In genomic region chr11:69877878-69878277, GRCm38 (mm10) we compare ENCODE assay signal across 10 mouse cellular contexts. TPM values are rescaled to one million over a fixed set of nuclear protein-coding genes. Genes with fewer than 3 reads are reported as not detected.
DNase-seq lines count a peak whose midpoint lies in the region; ATAC-seq and TF ChIP-seq lines count a peak whose summit lies in the region.
"Had no signal": no experiment of that assay in that cellular context is flagged by ENCODE, and none has a peak within 500 bp of the region (broad histone marks: within the 10 kb centered on the region; RNA-seq: fewer than 3 reads in every experiment).

TSS of gene Tmem95 (minus strand) at chr11:69878018.

- TF ChIP-seq POLR2A in embryonic fibroblast, embryonic 13.5 days (IDR thresholded peaks at IDR 0.05; ENCODE audit: low read depth, low read length) = no peak
- TF ChIP-seq POLR2A in myocyte (IDR thresholded peaks at IDR 0.05; ENCODE audit: insufficient read length, low read depth) = no peak

- H3K27me3 ChIP-seq in intestine, embryonic 14.5 days (replicated peaks; ENCODE audit: control insufficient read depth, insufficient read depth, low read length) = no peaks in the 10 kb centered on the region
- H3K27me3 ChIP-seq in myocyte (ENCODE audit: control insufficient read depth, insufficient read depth, insufficient read length) = no peaks in the 10 kb centered on the region
- H3K27me3 ChIP-seq: Patski had no signal

- no peak for ATAC-seq in intestine, embryonic 14.5 days (replicated peaks; ENCODE audit: low FRiP score, low TSS enrichment, low read depth)
- ATAC-seq: Patski had no signal

- peak within 1 kb of the TSS; percentile 66 for H3ac ChIP-seq in myocyte (ENCODE audit: control insufficient read depth, insufficient read length)

- peak; percentile 8 for DNase-seq in kidney, postnatal 14 days
- no peak for DNase-seq in kidney, adult 8-10 months
- no peak for DNase-seq in intestine, embryonic 14.5 days (ENCODE audit: low spot score)
- no peak for DNase-seq in frontal cortex, postnatal 36 days (ENCODE audit: low spot score in 2 of 2)
- no peak for DNase-seq in thymus, postnatal 0 days (ENCODE audit: low spot score)
- DNase-seq in spleen, postnatal 4 days (ENCODE audit: low spot score in 2 of 2) = no peak

- peak within 1 kb of the TSS; percentile 80 for H3K4me3 ChIP-seq in embryonic fibroblast, embryonic 13.5 days (ENCODE audit: insufficient read depth, low read length)
- no peak within 1 kb of the TSS for H3K4me3 ChIP-seq in intestine, embryonic 14.5 days (ENCODE audit: low read depth, low read length)
- peak within 1 kb of the TSS; percentile 94 for H3K4me3 ChIP-seq in myocyte

- no peak within 1 kb of the TSS for H3K9ac ChIP-seq in intestine, embryonic 14.5 days (ENCODE audit: low read length)

- no peaks in the 10 kb centered on the region for H3K36me3 ChIP-seq in intestine, embryonic 14.5 days (ENCODE audit: control insufficient read depth, insufficient read depth, low read length)
- no peaks in the 10 kb centered on the region for H3K36me3 ChIP-seq in myocyte (ENCODE audit: control insufficient read depth, insufficient read depth)

- no peaks in the 10 kb centered on the region; the same call in 1 of the 2 replicates for H3K4me1 ChIP-seq in embryonic fibroblast, embryonic 13.5 days (ENCODE audit: control insufficient read depth, insufficient read depth, low read length)
- peaks cover 28% of the 10 kb centered on the region for H3K4me1 ChIP-seq in intestine, embryonic 14.5 days (replicated peaks; ENCODE audit: control insufficient read depth, insufficient read depth, low read length)

- whole genome bisulfite sequencing in intestine, embryonic 14.5 days = 89% methylated on average over 11 of the region's 11 CpGs

- no peaks in the 10 kb centered on the region for H3K9me3 ChIP-seq in intestine, embryonic 14.5 days (ENCODE audit: control insufficient read depth, low read length)

- TF ChIP-seq CTCF in embryonic fibroblast, embryonic 13.5 days (IDR thresholded peaks at IDR 0.05; ENCODE audit: borderline replicate concordance, insufficient read depth, low read length) = no peak

- H3K27ac ChIP-seq in embryonic fibroblast, embryonic 13.5 days (ENCODE audit: insufficient read depth, low read length) = peak within 1 kb of the TSS; percentile 96
- peak within 1 kb of the TSS; percentile 22; the same call in 1 of the 2 replicates for H3K27ac ChIP-seq in intestine, embryonic 14.5 days (ENCODE audit: low read depth)

- peaks cover 28% of the 10 kb centered on the region for H3K79me2 ChIP-seq in myocyte (ENCODE audit: control insufficient read depth, insufficient read depth)

- peak within 1 kb of the TSS; percentile 16; the same call in 1 of the 2 replicates for H3K4me2 ChIP-seq in intestine, embryonic 14.5 days (ENCODE audit: low read length)
- H3K4me2 ChIP-seq in myocyte (ENCODE audit: low read depth) = peak within 1 kb of the TSS; percentile 91

TF ChIP-seq in myocyte, 11 proteins besides CTCF, POLR2A, EP300 and RAD21:
- TF ChIP-seq USF1 (IDR thresholded peaks at IDR 0.05; ENCODE audit: low read depth) (no peak), POLR2AphosphoS2 (IDR thresholded peaks at IDR 0.05; ENCODE audit: insufficient read length, low read depth) (no peak)

RNA-seq across cellular contexts. Expression of gene Tmem95, which starts in this region (rescaled TPM):
- not detected in 2 replicates for polyA plus RNA-seq in embryonic fibroblast, embryonic 13.5 days (2011; ENCODE audit: insufficient read length, low read depth, missing spikeins)
- polyA plus RNA-seq in intestine, embryonic 14.5 days (2014; fragmentation: Nextera tagmentation; extraction: Ambion mirVana) = 0.38 TPM in 1 of 2 replicates, not detected in the other
- polyA plus RNA-seq in myocyte (2012; fragmentation: generic; extraction: Trizol) = not detected
- not detected in 2 replicates for polyA plus RNA-seq in thymus, postnatal 0 days (2015; fragmentation: Nextera tagmentation; extraction: Ambion mirVana)
- polyA plus RNA-seq: small intestine, adult 2 months had no signal
